Mouse (Mus musculus) liver, embryonic 14.5 days (tissue): ENCODE measurements at regions not wholly inside any gene's neighbourhood (a gene's known extent, or its start where the extent isn't known, plus 50 kb on each side); places are given as distances from the start of the nearest gene placed in this dataset.
"Not testable (repeated sequence)": the region's sequence is repeated elsewhere in the genome, so short reads cannot be mapped to it uniquely, and the experiment has no call there.

ENCODE experiments used
- ATAC-seq: fragments of 200-750 bp; cut with Nextera tagmentation; 2 replicates; pipeline ENCODE4 v1.8.0; 2017; ENCODE audit warnings: moderate number of reproducible peaks, mild to moderate bottlenecking, moderate library complexity; ENCODE audit not compliant: insufficient read depth
- DNase-seq, 3 experiments: peaks; one replicate each; pipeline ENCODE4 v3.0.0-alpha.2; 2012 to 2013; ENCODE audit warnings: low read depth in 3 of 3, low spot score in 3 of 3
- H3K27ac ChIP-seq: fragments of 300-500 bp; sonication (generic); 2 replicates; pipeline ENCODE4 v1.5.1; 2014; ENCODE audit warnings: moderate library complexity, mild to moderate bottlenecking, control low read depth, inconsistent platforms
- H3K27me3 ChIP-seq: fragments of 300-500 bp; sonication (generic); 2 replicates; pipeline ENCODE4 v1.6.1; 2014; ENCODE audit warnings: mild to moderate bottlenecking, low read length, moderate library complexity; ENCODE audit not compliant: control insufficient read depth, insufficient read depth
- H3K36me3 ChIP-seq: fragments of 300-500 bp; sonication (generic); replicated peaks from 2 replicates; pipeline ENCODE4 v1.6.1; 2014; ENCODE audit warnings: low read depth; ENCODE audit not compliant: control insufficient read depth, insufficient read depth
- H3K4me1 ChIP-seq, 2 experiments: fragments of 200-500 bp in 1 of 2; fragments of 300-500 bp in 1 of 2; sonication (generic) in 1 of 2; replicated peaks; 2 replicates each; pipeline ENCODE4 v1.6.1; 2012 to 2014; ENCODE audit warnings: antibody characterized with exemption in 1 of 2, inconsistent platforms in 1 of 2, low read length in 1 of 2; ENCODE audit not compliant: control insufficient read depth in 2 of 2, insufficient read depth in 2 of 2
- H3K4me2 ChIP-seq: fragments of 300-500 bp; sonication (generic); 2 replicates; pipeline ENCODE4 v1.6.1; 2014; ENCODE audit warnings: low read depth, mild to moderate bottlenecking, control low read depth, moderate library complexity
- H3K4me3 ChIP-seq, 2 experiments: fragments of 200-500 bp in 1 of 2; fragments of 300-500 bp in 1 of 2; sonication (generic) in 1 of 2; 2 replicates each; pipeline ENCODE4 v1.5.1; 2012 to 2014; ENCODE audit warnings: low read depth in 2 of 2, low read length in 2 of 2, mild to moderate bottlenecking in 2 of 2, control low read depth in 1 of 2, inconsistent platforms in 1 of 2, moderate library complexity in 1 of 2; ENCODE audit not compliant: insufficient read depth in 1 of 2
- H3K9ac ChIP-seq: fragments of 300-500 bp; sonication (generic); replicated peaks from 2 replicates; pipeline ENCODE4 v1.6.1; 2014; ENCODE audit warnings: mild to moderate bottlenecking, control low read depth, moderate library complexity
- H3K9me3 ChIP-seq: fragments of 300-500 bp; sonication (generic); 2 replicates; pipeline ENCODE4 v1.6.1; 2016; ENCODE audit warnings: low read length, mixed read lengths; ENCODE audit not compliant: control insufficient read depth
- CTCF ChIP-seq: IDR thresholded peaks from 2 replicates; pipeline ENCODE4 v1.5.1; 2016; ENCODE audit warnings: antibody characterized with exemption, low read depth, control low read depth
- EP300 ChIP-seq: IDR thresholded peaks from 2 replicates; pipeline ENCODE4 v1.6.1; 2016; ENCODE audit warnings: antibody characterized with exemption, low read depth
- WGBS: fragments of 180-500 bp; shearing (Covaris S2); extraction: QIAGEN DNeasy Blood & Tissue Kit; methylation state at CpG from one replicate; pipeline ENCODE4 v1.1.7; 2014; ENCODE audit not compliant: insufficient replicate concordance; 5-methylcytosine and 5-hydroxymethylcytosine counted together

- ATAC-seq (no peak), DNase-seq (no peak)
- Histone ChIP-seq H3K9me3 (no peaks in the 10 kb centered on the region), H3K9ac (no peak overlapping the region), H3K27ac (no peak overlapping the region), H3K4me2 (no peak overlapping the region), H3K36me3 (no peaks in the 10 kb centered on the region), H3K27me3 (no peaks in the 10 kb centered on the region), H3K4me3 (no peak overlapping the region), H3K4me1 (no peaks in the 10 kb centered on the region)
- TF ChIP-seq CTCF, result no peak
- TF ChIP-seq EP300, result no peak
- WGBS, result 68% methylated on average over 2 of the region's 2 CpGs
These were observed 75.4 kb upstream of the Usp25 start for GRCm38 (mm10) chr16:76938128-76938527.

GRCm38 (mm10) chr16:76927901-76928300 lies 85.6 kb upstream of the Usp25 start:
- Histone ChIP-seq H3K4me3 (no peak overlapping the region), H3K27me3 (no peaks in the 10 kb centered on the region), H3K9me3 (no peaks in the 10 kb centered on the region), H3K27ac (no peak overlapping the region), H3K4me1 (no peaks in the 10 kb centered on the region), H3K4me2 (no peak overlapping the region), H3K36me3 (no peaks in the 10 kb centered on the region), H3K9ac (no peak overlapping the region)
- no peak for ATAC-seq
- WGBS, result 67% methylated on average over 6 of the region's 6 CpGs
- no peak for TF ChIP-seq EP300
- no peak for TF ChIP-seq CTCF
- no peak for DNase-seq

GRCm38 (mm10) chr16:76920137-76920536 lies 93.4 kb upstream of the Usp25 start:
- H3K27ac ChIP-seq, H3K36me3 ChIP-seq, H3K9me3 ChIP-seq, H3K4me1 ChIP-seq, H3K9ac ChIP-seq, DNase-seq, ATAC-seq, H3K27me3 ChIP-seq, H3K4me3 ChIP-seq, H3K4me2 ChIP-seq: not testable (repeated sequence)
- WGBS, result 74% methylated on average over 11 of the region's 11 CpGs

- Histone ChIP-seq H3K36me3 (no peaks in the 10 kb centered on the region), H3K27ac (no peak overlapping the region), H3K4me2 (no peak overlapping the region), H3K4me1 (no peaks in the 10 kb centered on the region), H3K27me3 (no peaks in the 10 kb centered on the region), H3K4me3 (no peak overlapping the region), H3K9ac (no peak overlapping the region), H3K9me3 (no peaks in the 10 kb centered on the region)
- ATAC-seq (no peak), DNase-seq (no peak)
- WGBS, result 59% methylated on average over 2 of the region's 2 CpGs
- TF ChIP-seq CTCF (no peak), EP300 (no peak)
These were observed 94.9 kb upstream of the Usp25 start for GRCm38 (mm10) chr16:76918598-76918997.

- no peak overlapping the region for H3K4me2 ChIP-seq
- no peak overlapping the region for H3K4me3 ChIP-seq
- H3K4me1 ChIP-seq, result no peaks in the 10 kb centered on the region
- H3K27ac ChIP-seq, result no peak overlapping the region
- ATAC-seq, result no peak
- TF ChIP-seq CTCF, result no peak
- TF ChIP-seq EP300, result no peak
- WGBS, result 41% methylated on average over 1 of the region's 1 CpGs
- DNase-seq, result no peak
- H3K9me3 ChIP-seq, result no peaks in the 10 kb centered on the region
- H3K27me3 ChIP-seq, result no peaks in the 10 kb centered on the region
- H3K36me3 ChIP-seq, result no peaks in the 10 kb centered on the region
- no peak overlapping the region for H3K9ac ChIP-seq
These were observed 99.2 kb upstream of the Usp25 start for GRCm38 (mm10) chr16:76914311-76914710.
